Mouse (Mus musculus): ENCODE measurements at regions not wholly inside any gene's neighbourhood (a gene's known extent, or its start where the extent isn't known, plus 50 kb on each side); places are given as distances from the start of the nearest gene placed in this dataset.

DNA sequence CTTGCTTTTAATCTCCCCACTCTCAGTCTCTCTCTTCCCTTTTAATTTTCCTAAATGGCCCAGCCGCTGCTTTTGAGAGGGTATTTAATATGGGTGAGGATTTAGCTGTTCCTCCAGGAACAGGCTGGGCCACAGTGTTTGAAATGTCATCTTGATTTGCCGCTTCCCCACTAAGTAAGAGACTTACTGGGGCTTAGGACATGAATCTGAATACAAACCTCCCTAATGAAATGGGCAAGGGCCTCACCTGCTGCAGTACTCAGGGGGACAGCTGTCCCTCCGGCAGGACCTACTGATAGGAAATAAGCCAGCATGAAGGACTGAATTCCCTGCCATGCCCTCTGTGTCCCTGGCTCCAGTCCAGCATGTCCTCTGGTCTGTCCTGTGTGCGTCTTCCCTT is 50.6 kb upstream of the Prr23a1 start:
- DNase-seq (ENCODE audit: low spot score in 2 of 2), result no peak

- no peak for DNase-seq (ENCODE audit: low spot score in 2 of 2)
Observed at GRCm38 (mm10) chr9:98773651-98774185, 68.6 kb upstream of the Prr23a1 start.

DNA sequence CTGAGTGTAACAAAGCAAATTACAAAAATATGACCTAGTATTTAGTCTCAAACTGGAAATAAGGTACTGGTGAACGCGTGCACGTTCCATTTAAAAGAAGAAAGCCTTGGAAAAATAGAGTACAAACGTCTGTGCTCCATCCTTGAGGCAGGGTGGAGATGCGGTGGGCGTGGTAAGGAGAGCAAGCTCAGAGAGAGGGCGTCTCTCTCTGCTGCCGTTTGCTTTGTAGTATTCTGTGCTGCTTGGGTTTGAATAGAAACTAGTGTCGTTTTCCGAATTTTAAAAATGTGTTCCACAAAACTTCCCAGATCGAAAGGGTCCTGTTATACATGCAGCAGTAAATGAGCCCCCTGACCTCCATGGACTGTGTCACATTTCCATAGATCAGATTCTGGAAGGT is 69.1 kb upstream of the Prr23a1 start:
- no peak for DNase-seq (ENCODE audit: low spot score in 2 of 2)

DNA sequence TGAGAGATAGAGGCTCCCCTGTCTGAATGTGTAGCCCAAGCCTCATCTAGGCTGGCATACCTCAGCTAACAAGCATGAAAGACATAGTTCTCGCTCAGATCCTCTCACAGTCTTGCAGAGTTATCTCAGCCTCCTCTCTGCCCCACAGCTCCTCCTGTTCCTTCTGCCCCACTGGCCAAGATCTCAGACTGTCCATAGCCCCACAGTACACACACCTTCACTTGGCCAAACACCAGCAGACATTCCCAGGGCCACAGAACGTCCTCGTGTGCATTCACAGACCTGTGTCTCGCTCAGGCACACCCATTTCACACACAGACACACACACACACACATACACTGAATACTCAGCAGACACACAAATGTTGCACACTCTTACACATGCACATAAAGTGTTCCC is 87.5 kb upstream of the Prr23a1 start:
- DNase-seq (ENCODE audit: low spot score in 2 of 2), result no peak

DNA sequence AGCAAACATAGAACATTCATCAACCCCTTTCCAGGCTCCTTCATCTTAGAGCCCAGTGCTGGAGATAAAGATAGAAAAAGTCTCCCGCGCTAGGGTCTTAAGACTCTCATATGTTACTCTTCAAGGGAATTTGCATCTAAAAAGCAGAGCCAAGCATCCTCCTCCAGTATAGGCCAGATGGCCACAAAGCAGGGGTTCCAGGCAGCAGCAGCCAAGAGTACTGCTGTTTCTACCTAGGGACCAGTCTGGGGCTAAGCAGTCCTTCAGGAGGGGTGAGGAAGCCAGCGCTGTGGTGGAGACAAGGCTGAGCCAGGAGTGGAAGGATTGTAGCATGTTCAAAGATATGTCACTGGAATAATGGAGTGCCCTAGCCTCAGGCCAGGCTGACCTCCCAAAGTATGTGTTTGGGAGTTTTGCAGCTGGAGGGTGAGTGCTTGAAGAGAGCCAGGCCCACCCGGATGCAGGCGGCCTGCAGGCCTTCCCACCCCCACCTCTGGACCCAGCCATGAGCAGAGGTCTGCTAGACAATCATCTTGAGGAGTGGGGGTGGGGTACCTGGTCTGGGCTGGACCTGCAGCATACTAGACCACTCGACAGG is 88.8 kb upstream of the Prr23a1 start:
- DNase-seq (ENCODE audit: low spot score in 2 of 2), result no peak

GRCm38 (mm10) chr9:98743785-98744184 is 98.5 kb upstream of the Prr23a1 start:
- DNase-seq (ENCODE audit: low spot score in 2 of 2), result no peak

GRCm38 (mm10) chr9:98727276-98727860 is 114.9 kb upstream of the Prr23a1 start:
- no peak for DNase-seq (ENCODE audit: low spot score in 2 of 2)

GRCm38 (mm10) chr9:98726638-98727037 is 115.7 kb upstream of the Prr23a1 start:
- no peak for DNase-seq (ENCODE audit: low spot score in 2 of 2)

- no peak for DNase-seq (ENCODE audit: low spot score in 2 of 2)
Observed at GRCm38 (mm10) chr9:98722885-98723284, 119.4 kb upstream of the Prr23a1 start.

DNA sequence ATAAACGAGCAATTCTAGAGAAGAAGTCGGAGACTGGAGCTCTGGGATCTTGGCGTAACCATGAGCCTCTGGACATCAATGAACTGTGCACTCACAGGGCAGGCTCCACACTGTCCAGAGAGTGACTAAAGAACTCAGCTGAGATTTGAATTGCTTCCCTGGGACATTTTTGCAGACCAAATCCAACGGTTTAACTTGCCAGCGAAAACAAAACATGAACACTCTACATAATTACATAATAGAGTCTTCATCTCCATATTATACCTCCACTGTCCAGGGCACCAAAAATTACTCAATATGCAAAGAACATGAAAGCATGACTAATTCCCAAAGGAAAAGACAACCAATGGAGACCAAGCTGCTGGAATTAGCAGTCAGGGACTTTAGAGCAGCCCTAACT is 119.9 kb upstream of the Mrps22 start:
- no peak for DNase-seq (ENCODE audit: low spot score in 2 of 2)

DNA sequence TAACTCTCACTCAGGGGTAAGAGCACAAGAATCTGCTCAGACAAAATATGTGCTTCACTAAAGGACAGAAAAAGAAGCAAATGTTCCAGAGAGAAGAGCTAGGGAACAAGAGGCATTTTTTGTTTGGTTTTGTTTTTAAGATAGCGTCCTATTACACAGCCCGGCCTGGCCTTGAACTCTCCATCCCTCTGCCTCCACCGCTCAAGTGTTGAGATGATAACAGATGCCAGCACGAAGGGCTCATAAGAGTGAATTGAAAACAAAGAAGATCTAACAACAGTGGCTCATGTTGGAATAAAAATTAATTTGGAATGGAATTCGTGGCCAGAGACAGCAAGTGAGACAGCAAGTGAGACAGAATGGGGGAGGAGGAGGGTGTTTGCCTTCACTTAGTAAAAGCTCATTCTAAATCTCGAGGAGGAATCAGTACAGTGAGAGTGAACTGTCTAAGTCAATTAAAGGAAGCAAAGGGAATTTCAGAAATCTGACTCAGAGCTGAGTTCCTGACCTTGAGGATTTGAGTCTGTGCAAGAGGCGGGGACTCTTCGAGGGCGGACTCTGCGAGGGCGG is 116.3 kb upstream of the Mrps22 start:
- DNase-seq (ENCODE audit: low spot score in 2 of 2), result no peak

- no peak for DNase-seq (ENCODE audit: low spot score in 2 of 2)
Observed at GRCm38 (mm10) chr9:98714661-98715060, 113.2 kb upstream of the Mrps22 start.

- DNase-seq (ENCODE audit: low spot score in 2 of 2), result no peak
Observed at GRCm38 (mm10) chr9:98712826-98713225, 111.4 kb upstream of the Mrps22 start.

- no peak for DNase-seq (ENCODE audit: low spot score in 2 of 2)
Observed at GRCm38 (mm10) chr9:98712023-98712563, 110.6 kb upstream of the Mrps22 start.

- no peak for DNase-seq (ENCODE audit: low spot score in 2 of 2)
Observed at GRCm38 (mm10) chr9:98710155-98710710, 108.8 kb upstream of the Mrps22 start.

DNA sequence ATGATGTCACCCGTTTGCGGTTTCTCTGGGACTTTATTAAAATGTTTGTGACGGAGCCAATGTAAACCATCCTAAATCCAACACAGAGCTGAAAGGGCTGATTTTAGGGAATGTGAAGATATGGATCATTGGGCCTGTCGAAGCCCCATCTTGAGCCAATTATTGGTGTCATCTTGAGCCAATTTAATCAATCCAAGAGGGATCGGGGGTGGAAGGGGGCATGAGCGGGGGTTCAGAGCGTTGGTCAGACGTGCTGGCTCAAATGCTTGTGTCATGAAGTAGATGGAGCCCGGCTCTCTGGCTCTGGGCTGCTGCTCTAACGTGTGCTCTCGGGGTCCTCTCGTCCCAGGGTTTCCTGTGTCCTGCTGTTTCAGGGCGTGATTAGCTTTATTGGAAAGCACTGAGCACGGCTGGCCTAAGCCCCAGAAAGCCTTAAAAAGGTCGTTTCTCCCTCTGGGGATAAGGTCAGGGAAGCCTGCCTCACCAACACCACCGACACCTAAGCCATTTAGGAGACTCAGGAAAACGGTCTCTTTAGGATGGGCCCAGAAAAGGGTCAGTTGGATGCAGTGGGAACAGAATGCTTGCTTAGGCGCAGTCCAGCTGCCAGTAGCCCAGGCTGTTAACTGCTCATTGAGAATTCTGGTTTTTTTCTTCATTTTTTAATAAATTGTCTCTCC is 106.7 kb upstream of the Mrps22 start:
- DNase-seq (ENCODE audit: low spot score in 2 of 2), result no peak

GRCm38 (mm10) chr9:98707491-98707890 is 106.0 kb upstream of the Mrps22 start:
- DNase-seq (ENCODE audit: low spot score in 2 of 2), result no peak

DNA sequence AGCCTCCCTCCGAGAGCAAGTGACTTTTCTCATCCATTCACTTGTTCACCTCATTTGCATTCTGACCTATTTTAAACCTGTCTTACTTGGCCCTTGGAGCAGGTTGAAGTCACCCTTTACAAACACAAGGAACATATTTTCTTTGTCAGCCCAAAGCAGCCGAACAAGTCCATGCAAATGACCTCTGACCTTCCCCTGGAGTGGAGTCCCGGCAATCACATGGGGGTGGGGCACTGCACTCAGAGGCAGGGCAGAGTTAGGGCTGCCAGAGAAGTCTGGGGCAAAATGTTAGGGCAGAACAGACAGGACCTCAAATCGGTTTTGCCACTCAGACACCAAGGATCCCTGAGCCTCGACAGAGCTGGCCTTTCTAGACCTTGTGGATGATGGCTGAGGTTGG is 102.7 kb upstream of the Mrps22 start:
- DNase-seq (ENCODE audit: low spot score in 2 of 2), result no peak

- no peak for DNase-seq (ENCODE audit: low spot score in 2 of 2)
Observed at GRCm38 (mm10) chr9:98703331-98703730, 101.9 kb upstream of the Mrps22 start.

GRCm38 (mm10) chr9:98700571-98700970 is 99.1 kb upstream of the Mrps22 start:
- DNase-seq (ENCODE audit: low spot score in 2 of 2), result no peak

DNA sequence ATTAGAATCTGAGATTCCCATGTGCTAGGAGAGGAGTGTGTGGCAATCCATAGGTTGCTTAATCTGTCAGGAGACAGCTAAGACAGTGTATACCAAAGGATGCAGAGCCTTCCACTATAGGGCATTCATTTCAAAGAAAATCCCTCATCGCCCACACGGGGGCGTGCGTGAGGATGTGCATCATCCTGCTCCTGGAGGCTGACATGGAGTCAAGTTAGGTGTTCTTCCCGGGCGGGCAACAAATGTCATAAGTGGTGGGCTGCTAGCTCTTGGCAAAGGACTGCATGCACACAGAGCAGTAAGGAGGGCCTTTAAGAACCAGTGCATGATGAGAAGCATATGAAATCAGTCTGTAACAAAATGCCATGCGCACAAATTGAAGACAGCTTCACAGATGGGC is 95.7 kb upstream of the Mrps22 start:
- DNase-seq (ENCODE audit: low spot score in 2 of 2), result no peak

DNA sequence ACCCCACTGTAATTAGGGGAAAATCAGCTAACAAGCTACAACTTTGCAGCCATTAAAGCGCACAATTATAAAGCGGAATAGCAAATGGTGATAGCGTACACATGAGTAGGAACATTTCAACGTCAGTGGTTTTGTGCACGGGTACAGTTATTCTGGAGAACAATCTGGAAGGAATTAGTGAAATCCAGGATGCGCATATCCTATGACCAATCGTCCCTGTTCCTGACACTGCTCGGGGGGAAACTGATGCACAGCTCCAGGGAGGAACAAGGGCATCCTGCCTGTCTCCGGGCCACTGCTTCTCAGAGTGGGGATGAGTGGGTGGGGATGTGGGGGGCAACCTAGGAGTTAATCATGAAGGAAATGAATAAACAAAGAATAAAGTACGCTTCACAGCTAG is 93.6 kb upstream of the Mrps22 start:
- no peak for DNase-seq (ENCODE audit: low spot score in 2 of 2)

All from gastrocnemius, adult 8-10 months (tissue).